Mouse (Mus musculus) liver, embryonic 14.5 days (tissue): ENCODE measurements around the gene Gtf2b. TPM values are rescaled to one million over a fixed set of nuclear protein-coding genes. Genes with fewer than 3 reads are reported as not detected.

ENCODE experiments used
- ATAC-seq: fragments of 200-750 bp; cut with Nextera tagmentation; 2 replicates; pipeline ENCODE4 v1.8.0; 2017; ENCODE audit warnings: moderate number of reproducible peaks, mild to moderate bottlenecking, moderate library complexity; ENCODE audit not compliant: insufficient read depth
- DNase-seq, 3 experiments: peaks; one replicate each; pipeline ENCODE4 v3.0.0-alpha.2; 2012 to 2013; ENCODE audit warnings: low read depth in 3 of 3, low spot score in 3 of 3
- H3K27ac ChIP-seq: fragments of 300-500 bp; sonication (generic); 2 replicates; pipeline ENCODE4 v1.5.1; 2014; ENCODE audit warnings: moderate library complexity, mild to moderate bottlenecking, control low read depth, inconsistent platforms
- H3K27me3 ChIP-seq: fragments of 300-500 bp; sonication (generic); 2 replicates; pipeline ENCODE4 v1.6.1; 2014; ENCODE audit warnings: mild to moderate bottlenecking, low read length, moderate library complexity; ENCODE audit not compliant: control insufficient read depth, insufficient read depth
- H3K36me3 ChIP-seq: fragments of 300-500 bp; sonication (generic); replicated peaks from 2 replicates; pipeline ENCODE4 v1.6.1; 2014; ENCODE audit warnings: low read depth; ENCODE audit not compliant: control insufficient read depth, insufficient read depth
- H3K4me1 ChIP-seq, 2 experiments: fragments of 200-500 bp in 1 of 2; fragments of 300-500 bp in 1 of 2; sonication (generic) in 1 of 2; replicated peaks; 2 replicates each; pipeline ENCODE4 v1.6.1; 2012 to 2014; ENCODE audit warnings: antibody characterized with exemption in 1 of 2, inconsistent platforms in 1 of 2, low read length in 1 of 2; ENCODE audit not compliant: control insufficient read depth in 2 of 2, insufficient read depth in 2 of 2
- H3K4me2 ChIP-seq: fragments of 300-500 bp; sonication (generic); 2 replicates; pipeline ENCODE4 v1.6.1; 2014; ENCODE audit warnings: low read depth, mild to moderate bottlenecking, control low read depth, moderate library complexity
- H3K4me3 ChIP-seq, 2 experiments: fragments of 200-500 bp in 1 of 2; fragments of 300-500 bp in 1 of 2; sonication (generic) in 1 of 2; 2 replicates each; pipeline ENCODE4 v1.5.1; 2012 to 2014; ENCODE audit warnings: low read depth in 2 of 2, low read length in 2 of 2, mild to moderate bottlenecking in 2 of 2, control low read depth in 1 of 2, inconsistent platforms in 1 of 2, moderate library complexity in 1 of 2; ENCODE audit not compliant: insufficient read depth in 1 of 2
- H3K9ac ChIP-seq: fragments of 300-500 bp; sonication (generic); replicated peaks from 2 replicates; pipeline ENCODE4 v1.6.1; 2014; ENCODE audit warnings: mild to moderate bottlenecking, control low read depth, moderate library complexity
- H3K9me3 ChIP-seq: fragments of 300-500 bp; sonication (generic); 2 replicates; pipeline ENCODE4 v1.6.1; 2016; ENCODE audit warnings: low read length, mixed read lengths; ENCODE audit not compliant: control insufficient read depth
- CTCF ChIP-seq: IDR thresholded peaks from 2 replicates; pipeline ENCODE4 v1.5.1; 2016; ENCODE audit warnings: antibody characterized with exemption, low read depth, control low read depth
- EP300 ChIP-seq: IDR thresholded peaks from 2 replicates; pipeline ENCODE4 v1.6.1; 2016; ENCODE audit warnings: antibody characterized with exemption, low read depth
- WGBS: fragments of 180-500 bp; shearing (Covaris S2); extraction: QIAGEN DNeasy Blood & Tissue Kit; methylation state at CpG from one replicate; pipeline ENCODE4 v1.1.7; 2014; ENCODE audit not compliant: insufficient replicate concordance; 5-methylcytosine and 5-hydroxymethylcytosine counted together
- polyA plus RNA-seq, 2 experiments: library from polyadenylated mRNA; depleted of rRNA in 1 of 2; stranded (reverse) in 1 of 2; unstranded in 1 of 2; fragments of >200 nt; fragmentation: Nextera tagmentation in 1 of 2; extraction: Ambion mirVana in 1 of 2; gene quantifications; 2 replicates each; pipeline versions ENCODE4 v1.2.1 to v1.2.3; 2012 to 2014

Gtf2b gene
- polyA plus RNA-seq, 2 experiments: 26.4 to 46.2 TPM

DNA sequence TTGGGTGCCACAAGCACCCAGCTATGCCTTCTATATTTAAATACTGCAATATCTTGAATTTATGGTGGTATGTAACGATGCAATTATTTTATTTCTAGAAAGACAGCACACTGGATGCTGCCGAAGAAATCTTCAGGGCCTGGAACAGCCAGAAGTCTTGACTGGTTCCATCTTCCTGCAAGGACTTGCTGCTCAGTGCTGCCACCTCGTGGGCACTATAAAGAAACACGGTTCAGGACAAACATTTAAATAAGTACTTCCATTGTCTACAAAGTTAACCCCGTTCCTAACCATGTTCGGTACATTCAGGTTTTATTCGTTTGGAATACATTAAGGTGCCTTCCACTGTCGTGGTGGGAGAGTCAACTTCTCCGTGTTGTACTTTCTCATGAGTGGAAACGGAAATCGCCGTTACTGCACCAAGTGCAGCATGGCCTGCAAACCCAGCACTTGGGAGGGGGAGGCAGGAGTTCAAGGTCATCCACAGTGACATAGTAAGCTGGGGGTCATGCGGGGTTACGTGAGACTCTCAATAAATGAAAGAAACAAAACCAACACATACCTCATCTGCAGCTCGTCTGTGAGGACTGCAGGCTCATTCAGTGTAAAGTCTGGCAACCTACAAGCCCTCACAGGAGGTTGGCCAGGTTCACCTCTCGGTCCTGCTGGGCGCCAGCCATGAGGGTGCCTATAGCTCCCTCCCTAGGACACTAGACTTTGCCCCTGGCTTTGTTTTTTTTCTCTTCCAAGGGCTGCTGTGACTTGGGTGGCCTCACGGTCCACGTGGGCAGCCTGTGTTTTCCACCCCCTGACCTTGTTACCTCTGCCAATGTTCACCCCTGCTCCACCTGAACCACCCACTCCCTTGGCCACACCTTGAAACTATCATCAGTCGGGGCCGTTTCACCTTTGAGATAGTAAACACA lies 20.6 kb upstream of the Gtf2b start:
- no peaks in the 10 kb centered on the region for H3K9me3 ChIP-seq
- no peaks in the 10 kb centered on the region for H3K27me3 ChIP-seq
- H3K4me1 ChIP-seq: no peaks in the 10 kb centered on the region; a peak in 1 of 4 replicates
- DNase-seq (peak in 2 of 3 experiments; percentile 41 to 50), ATAC-seq (peak; percentile 60)
- no peak overlapping the region for H3K4me2 ChIP-seq
- no peak overlapping the region; the same call in 1 of the 2 replicates for H3K27ac ChIP-seq
- no peak overlapping the region for H3K4me3 ChIP-seq
- 48% methylated on average over 21 of the region's 21 CpGs for WGBS
- no peaks in the 10 kb centered on the region for H3K36me3 ChIP-seq
- TF ChIP-seq CTCF (peak; percentile 91), EP300 (no peak)
- H3K9ac ChIP-seq: no peak overlapping the region

DNA sequence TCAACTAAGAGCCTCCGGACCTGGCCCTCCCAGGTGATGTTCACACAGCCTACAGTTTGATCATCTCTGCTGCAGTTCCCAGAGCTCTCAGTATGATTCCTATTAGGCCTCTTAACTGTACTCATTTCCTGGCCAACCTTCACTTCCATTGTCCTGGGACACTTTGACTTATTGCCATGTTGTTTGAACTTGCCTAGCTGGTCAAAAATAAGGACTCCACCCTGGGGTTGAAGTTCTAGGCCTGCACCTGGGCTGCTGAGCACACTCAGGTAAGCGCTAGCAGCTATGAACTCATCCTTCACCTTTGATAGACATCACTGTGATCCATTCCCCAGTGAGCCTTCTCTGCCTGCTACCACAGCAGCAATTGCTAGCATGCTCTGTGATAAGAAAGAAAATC lies 19.8 kb upstream of the Gtf2b start:
- Histone ChIP-seq H3K4me1 (no peaks in the 10 kb centered on the region; a peak in 1 of 4 replicates), H3K27ac (no peak overlapping the region), H3K9me3 (no peaks in the 10 kb centered on the region), H3K9ac (no peak overlapping the region), H3K36me3 (no peaks in the 10 kb centered on the region), H3K4me3 (no peak overlapping the region), H3K27me3 (no peaks in the 10 kb centered on the region), H3K4me2 (no peak overlapping the region)
- ATAC-seq (0 out of 2 replicates have a peak, but pooled peaks have one; percentile 5), DNase-seq (no peak)
- no peak for TF ChIP-seq EP300
- no peak for TF ChIP-seq CTCF
- WGBS: 64% methylated on average over 2 of the region's 2 CpGs

DNA sequence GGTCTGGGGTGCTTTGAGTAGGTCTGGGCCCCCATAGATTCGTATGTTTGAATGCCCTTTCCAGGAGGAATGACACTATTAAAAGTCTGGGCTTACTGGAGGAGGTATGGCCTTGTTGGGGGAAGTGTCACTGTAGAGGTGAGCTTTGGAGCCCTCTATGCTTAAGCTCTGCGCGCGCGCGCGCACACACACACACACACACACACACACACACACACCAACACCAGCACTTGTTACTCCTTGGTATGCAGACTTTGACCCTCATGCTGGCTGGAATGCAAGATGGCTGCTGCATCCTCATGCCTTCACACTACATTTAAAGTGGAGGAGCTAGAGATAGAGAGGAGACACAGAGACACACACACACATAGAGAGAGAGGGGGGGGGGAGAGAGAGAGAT lies 17.2 kb upstream of the Gtf2b start:
- no peaks in the 10 kb centered on the region for H3K9me3 ChIP-seq
- ATAC-seq (0 out of 2 replicates have a peak, but pooled peaks have one; percentile 33), DNase-seq (no peak)
- no peak overlapping the region for H3K27ac ChIP-seq
- no peak overlapping the region for H3K4me2 ChIP-seq
- WGBS: 87% methylated on average over 7 of the region's 7 CpGs
- H3K9ac ChIP-seq: no peak overlapping the region
- TF ChIP-seq EP300: no peak
- TF ChIP-seq CTCF: no peak
- no peaks in the 10 kb centered on the region; a peak in 1 of 4 replicates for H3K4me1 ChIP-seq
- H3K27me3 ChIP-seq: no peaks in the 10 kb centered on the region
- no peak overlapping the region for H3K4me3 ChIP-seq
- no peaks in the 10 kb centered on the region for H3K36me3 ChIP-seq

DNA sequence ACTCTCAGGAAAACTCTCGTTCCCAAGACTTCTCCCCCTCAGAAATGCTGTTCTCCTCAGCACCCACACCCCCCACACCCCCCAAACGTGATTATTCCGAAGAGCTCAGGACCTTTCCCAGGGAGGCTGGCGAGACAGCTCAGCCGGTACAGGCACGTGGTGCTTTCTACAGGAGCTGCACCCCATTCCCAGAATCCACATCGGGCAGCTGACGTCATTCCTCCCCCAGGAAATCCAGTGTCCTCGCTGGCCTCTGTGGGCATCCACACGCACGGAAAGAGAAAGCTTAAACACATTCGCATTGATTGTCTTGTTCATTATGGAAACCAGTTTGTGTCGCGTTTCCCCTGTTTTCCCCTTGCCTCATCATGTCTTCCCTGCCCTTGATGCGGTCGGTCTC lies 15.7 kb upstream of the Gtf2b start:
- no peak overlapping the region for H3K27ac ChIP-seq
- no peak for DNase-seq
- no peaks in the 10 kb centered on the region for H3K9me3 ChIP-seq
- no peak overlapping the region for H3K4me3 ChIP-seq
- no peak for ATAC-seq
- 73% methylated on average over 16 of the region's 16 CpGs for whole genome bisulfite sequencing
- H3K9ac ChIP-seq: no peak overlapping the region
- no peak for TF ChIP-seq CTCF
- TF ChIP-seq EP300: no peak
- H3K27me3 ChIP-seq: no peaks in the 10 kb centered on the region
- no peak overlapping the region for H3K4me2 ChIP-seq
- H3K36me3 ChIP-seq: no peaks in the 10 kb centered on the region
- H3K4me1 ChIP-seq: no peaks in the 10 kb centered on the region; a peak in 1 of 4 replicates

DNA sequence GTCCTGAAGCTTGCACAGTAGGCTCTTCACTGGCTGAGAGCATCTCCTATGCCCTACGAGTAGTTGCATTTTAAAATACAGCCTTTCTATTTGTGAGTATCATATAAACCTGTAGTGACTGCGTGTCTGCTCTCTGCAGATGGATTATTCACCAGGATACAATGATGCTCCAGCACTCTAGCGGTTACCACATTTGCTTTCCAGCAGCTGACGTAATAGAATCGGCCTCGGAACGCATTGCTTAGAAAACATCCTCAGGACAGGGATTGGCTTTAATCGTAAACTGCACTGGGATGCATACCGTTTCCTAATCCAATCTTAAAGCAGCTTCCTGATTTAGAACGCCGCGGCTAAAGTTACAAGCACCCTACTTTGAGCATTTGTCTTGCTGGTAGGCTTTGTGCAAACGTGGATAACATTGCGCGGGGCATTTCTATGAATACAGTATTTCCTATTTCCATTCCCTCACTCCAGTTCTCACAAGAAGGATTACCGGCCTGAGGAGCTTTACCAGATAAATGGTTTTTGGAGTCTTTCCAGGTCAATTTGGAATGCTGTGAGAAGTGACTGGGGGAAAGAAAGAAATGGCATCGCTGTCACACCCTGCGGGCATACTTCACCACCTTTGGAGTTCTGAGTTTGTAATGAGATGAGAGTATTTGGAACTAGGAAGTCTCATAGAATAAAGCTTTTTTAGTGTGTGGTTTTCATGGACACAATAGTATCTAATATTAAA lies 9.5 kb upstream of the Gtf2b start:
- TF ChIP-seq CTCF (no peak), EP300 (no peak)
- peaks cover 5 to 10% of the 10 kb centered on the region in 2 experiments for H3K4me1 ChIP-seq
- H3K27ac ChIP-seq: no peak overlapping the region
- H3K9ac ChIP-seq: no peak overlapping the region
- DNase-seq (no peak), ATAC-seq (no peak)
- H3K4me3 ChIP-seq: no peak overlapping the region
- no peaks in the 10 kb centered on the region for H3K27me3 ChIP-seq
- no peaks in the 10 kb centered on the region for H3K36me3 ChIP-seq
- H3K4me2 ChIP-seq: no peak overlapping the region
- H3K9me3 ChIP-seq: no peaks in the 10 kb centered on the region
- WGBS: 80% methylated on average over 18 of the region's 18 CpGs
